Comparison of ENCODE assay signal across 9 mouse cellular contexts in the genomic region with DNA sequence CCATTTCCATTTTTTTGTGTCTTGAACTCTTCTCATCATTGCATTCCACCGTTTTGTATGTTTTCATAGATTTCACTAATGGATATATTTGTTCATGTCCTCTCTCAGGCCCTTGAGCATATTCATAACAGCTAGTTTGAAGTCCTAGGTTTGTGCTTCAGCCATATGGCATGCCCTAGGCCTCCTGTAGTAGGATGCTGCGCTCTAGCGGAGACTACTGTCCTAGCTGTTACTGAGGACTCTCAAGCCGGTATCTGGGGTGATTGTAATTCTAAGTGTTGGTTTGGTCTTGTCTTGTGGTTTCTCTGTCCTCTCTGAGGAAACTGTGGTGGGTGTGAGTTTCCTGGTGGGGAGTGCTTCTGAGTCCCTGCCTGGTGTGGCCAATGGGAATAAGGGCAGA. TPM values are rescaled to one million over a fixed set of nuclear protein-coding genes. Genes with fewer than 3 reads are reported as not detected.
DNase-seq lines count a peak whose midpoint lies in the region; ATAC-seq and TF ChIP-seq lines count a peak whose summit lies in the region.
"Had no signal": no experiment of that assay in that cellular context is flagged by ENCODE, and none has a peak within 500 bp of the region (broad histone marks: within the 10 kb centered on the region; RNA-seq: fewer than 3 reads in every experiment).

No protein-coding gene starts in this region.

- no peaks in the 10 kb centered on the region for H3K27me3 ChIP-seq in limb, embryonic 11.5 days (ENCODE audit: control insufficient read depth, insufficient read depth, low read length)
- peaks cover 6% of the 10 kb centered on the region; the same call in 1 of the 2 replicates for H3K27me3 ChIP-seq in limb, embryonic 10.5 days (ENCODE audit: low read depth, poor library complexity, severe bottlenecking)
- no peaks in the 10 kb centered on the region for H3K27me3 ChIP-seq in cerebellum, adult 2 months (ENCODE audit: control insufficient read depth, insufficient read depth, low read length)
- no peaks in the 10 kb centered on the region for H3K27me3 ChIP-seq in neural tube, embryonic 13.5 days
- H3K27me3 ChIP-seq: liver, embryonic 15.5 days had no signal

- 25% methylated on average over 4 of the region's 4 CpGs for WGBS in limb, embryonic 11.5 days
- WGBS in limb, embryonic 10.5 days, result 39% methylated on average over 4 of the region's 4 CpGs
- 18% methylated on average over 4 of the region's 4 CpGs for WGBS in cerebellum, adult 2 months
- WGBS in neural tube, embryonic 13.5 days, result 38% methylated on average over 4 of the region's 4 CpGs

- no peak overlapping the region for H3K9ac ChIP-seq in limb, embryonic 11.5 days (ENCODE audit: low read length)
- 0 out of 2 replicates have a peak overlapping the region, but pooled peaks have one; percentile 17 for H3K9ac ChIP-seq in neural tube, embryonic 13.5 days
- H3K9ac ChIP-seq: liver, embryonic 15.5 days had no signal

- no peak overlapping the region for H3K4me3 ChIP-seq in limb, embryonic 11.5 days (ENCODE audit: low read depth, low read length)
- H3K4me3 ChIP-seq in limb, embryonic 10.5 days, result no peak overlapping the region
- H3K4me3 ChIP-seq in cerebellum, adult 2 months (replicated peaks; ENCODE audit: insufficient read depth, low read depth, low read length), result no peak overlapping the region
- H3K4me3 ChIP-seq in neural tube, embryonic 13.5 days, result no peak overlapping the region
- H3K4me3 ChIP-seq: liver, embryonic 15.5 days had no signal

- DNase-seq in adrenal gland, postnatal 14 days, result peak; percentile 53
- no peak for DNase-seq in adrenal gland, postnatal 4 days (ENCODE audit: low spot score in 2 of 2)
- DNase-seq in limb, embryonic 11.5 days (ENCODE audit: low spot score), result peak; percentile 53
- no peak for DNase-seq in limb, embryonic 10.5 days (ENCODE audit: low spot score)
- peak; percentile 64 to 67 for DNase-seq in cerebellum, adult 2 months
- no peak for DNase-seq in spleen, postnatal 36 days (ENCODE audit: low spot score in 2 of 2)

- no peaks in the 10 kb centered on the region for H3K9me3 ChIP-seq in limb, embryonic 11.5 days (ENCODE audit: control insufficient read depth, low read length)
- no peaks in the 10 kb centered on the region for H3K9me3 ChIP-seq in limb, embryonic 10.5 days (replicated peaks)
- H3K9me3 ChIP-seq in neural tube, embryonic 13.5 days, result no peaks in the 10 kb centered on the region
- H3K9me3 ChIP-seq: liver, embryonic 15.5 days had no signal

- ATAC-seq in limb, embryonic 11.5 days (ENCODE audit: insufficient number of reproducible peaks, low FRiP score, low TSS enrichment, low read depth), result no peak
- ATAC-seq in hematopoietic stem cell, adult 5-6 weeks (replicated peaks in 1 of 2; ENCODE audit: insufficient read depth in 1 of 2, low FRiP score in 2 of 2, low TSS enrichment in 1 of 2, low read depth in 1 of 2, poor library complexity in 2 of 2, severe bottlenecking in 2 of 2), result peak; percentile 71 to 72
- 0 out of 2 replicates have a peak, but pooled peaks have one; percentile 50 for ATAC-seq in neural tube, embryonic 13.5 days (ENCODE audit: low read depth)

- H3K4me1 ChIP-seq in limb, embryonic 11.5 days (ENCODE audit: control insufficient read depth, insufficient read depth, low read length), result no peaks in the 10 kb centered on the region
- no peaks in the 10 kb centered on the region for H3K4me1 ChIP-seq in limb, embryonic 10.5 days
- H3K4me1 ChIP-seq in cerebellum, adult 2 months (ENCODE audit: control insufficient read depth, insufficient read depth, low read length), result 0 out of 2 replicates have a peak, but pooled peaks cover 3% of the 10 kb centered on the region
- no peaks in the 10 kb centered on the region for H3K4me1 ChIP-seq in neural tube, embryonic 13.5 days (replicated peaks)
- H3K4me1 ChIP-seq: liver, embryonic 15.5 days had no signal

- H3K36me3 ChIP-seq in limb, embryonic 11.5 days (ENCODE audit: control insufficient read depth, insufficient read depth, low read length), result no peaks in the 10 kb centered on the region
- no peaks in the 10 kb centered on the region for H3K36me3 ChIP-seq in limb, embryonic 10.5 days
- peaks cover 9% of the 10 kb centered on the region for H3K36me3 ChIP-seq in neural tube, embryonic 13.5 days
- H3K36me3 ChIP-seq: liver, embryonic 15.5 days had no signal

- H3K27ac ChIP-seq in limb, embryonic 11.5 days (replicated peaks; ENCODE audit: low read depth, low read length), result no peak overlapping the region
- H3K27ac ChIP-seq in limb, embryonic 10.5 days, result no peak overlapping the region
- no peak overlapping the region for H3K27ac ChIP-seq in cerebellum, adult 2 months (ENCODE audit: insufficient read depth, low read length)
- H3K27ac ChIP-seq in neural tube, embryonic 13.5 days (replicated peaks), result no peak overlapping the region
- H3K27ac ChIP-seq: liver, embryonic 15.5 days had no signal

- TF ChIP-seq CTCF in cerebellum, adult 2 months (IDR thresholded peaks at IDR 0.05; ENCODE audit: borderline replicate concordance, insufficient read depth, low read depth, low read length), result peak; percentile 87

- H3K4me2 ChIP-seq in limb, embryonic 11.5 days (ENCODE audit: low read depth, severe bottlenecking), result no peak overlapping the region
- no peak overlapping the region for H3K4me2 ChIP-seq in neural tube, embryonic 13.5 days
- H3K4me2 ChIP-seq: liver, embryonic 15.5 days had no signal

- no peak for TF ChIP-seq POLR2A in cerebellum, adult 2 months (IDR thresholded peaks at IDR 0.05; ENCODE audit: borderline replicate concordance, insufficient read depth, low read length)

RNA-seq across cellular contexts. Expression of a gene that starts 50.1 kb away (rescaled TPM):
- total RNA-seq in adrenal gland, postnatal 14 days (2021), result 0.49 TPM in 1 of 2 replicates, not detected in the other
- under 1 TPM; 0.67 to 0.68 TPM for total RNA-seq in adrenal gland, postnatal 4 days (2021)
- not detected in 2 replicates for polyA plus RNA-seq in limb, embryonic 11.5 days (2014; fragmentation: Nextera tagmentation; extraction: Ambion mirVana)
- polyA plus RNA-seq in limb, embryonic 10.5 days (2016; fragmentation: Nextera tagmentation; extraction: Ambion mirVana), result not detected in 2 replicates
- not detected in 2 replicates for polyA plus RNA-seq in cerebellum, adult 2 months (2012; rRNA removed)
- total RNA-seq in hematopoietic stem cell, adult 5-6 weeks (2017), result not detected in 2 replicates
- polyA plus RNA-seq in neural tube, embryonic 13.5 days (2015; fragmentation: Nextera tagmentation; extraction: Ambion mirVana), result not detected in 2 replicates
- polyA plus RNA-seq: liver, embryonic 15.5 days had no signal

Comparison
In these comparisons a context has a peak if more than half of its experiments do, and no peak if none do; other contexts are left out.
1. DNase-seq: peak in adrenal gland, postnatal 14 days (single experiment), limb, embryonic 11.5 days (single experiment) and cerebellum, adult 2 months (2 of 2); none in adrenal gland, postnatal 4 days (0 of 2), limb, embryonic 10.5 days (single experiment) and spleen, postnatal 36 days (0 of 2).